Mouse (Mus musculus) hindbrain, embryonic 13.5 days (tissue): ENCODE measurements around the gene Arntl. TPM values are rescaled to one million over a fixed set of nuclear protein-coding genes. Genes with fewer than 3 reads are reported as not detected.

Experiments
- ATAC-seq: fragments of 200-750 bp; cut with Nextera tagmentation; 2 replicates; pipeline ENCODE4 v1.8.0; 2017; ENCODE audit warnings: moderate TSS enrichment; ENCODE audit not compliant: low FRiP score
- H3K27ac ChIP-seq: fragments of 300-500 bp; sonication (generic); 2 replicates; pipeline ENCODE4 v1.5.1; 2015; ENCODE audit warnings: inconsistent platforms, mild to moderate bottlenecking, moderate library complexity
- H3K27me3 ChIP-seq: fragments of 300-500 bp; sonication (generic); 2 replicates; pipeline ENCODE4 v1.6.1; 2015; ENCODE audit warnings: mild to moderate bottlenecking, inconsistent platforms
- H3K36me3 ChIP-seq: fragments of 300-500 bp; sonication (generic); 2 replicates; pipeline ENCODE4 v1.6.1; 2015; ENCODE audit warnings: mild to moderate bottlenecking, inconsistent platforms
- H3K4me1 ChIP-seq: fragments of 300-500 bp; sonication (generic); replicated peaks from 2 replicates; pipeline ENCODE4 v1.6.1; 2015; ENCODE audit warnings: inconsistent platforms
- H3K4me2 ChIP-seq: fragments of 300-500 bp; sonication (generic); 2 replicates; pipeline ENCODE4 v1.6.1; 2015; ENCODE audit warnings: inconsistent platforms, mild to moderate bottlenecking, moderate library complexity
- H3K4me3 ChIP-seq: fragments of 300-500 bp; sonication (generic); 2 replicates; pipeline ENCODE4 v1.5.1; 2015; ENCODE audit warnings: mild to moderate bottlenecking, inconsistent platforms
- H3K9ac ChIP-seq: fragments of 300-500 bp; sonication (generic); 2 replicates; pipeline ENCODE4 v1.6.1; 2015; ENCODE audit warnings: mild to moderate bottlenecking, inconsistent platforms
- H3K9me3 ChIP-seq: fragments of 300-500 bp; sonication (generic); 2 replicates; pipeline ENCODE4 v1.6.1; 2016; ENCODE audit warnings: inconsistent platforms
- WGBS: fragments of 180-500 bp; shearing (Covaris S2); methylation state at CpG from one replicate; pipeline ENCODE4 v1.1.7; 2015; 5-methylcytosine and 5-hydroxymethylcytosine counted together
- polyA plus RNA-seq: library from polyadenylated mRNA; unstranded; fragments of >200 nt; fragmentation: Nextera tagmentation; extraction: Ambion mirVana; gene quantifications from 2 replicates; pipeline ENCODE4 v1.2.1, GENCODE M21; 2015

The Arntl gene
- 11.5 and 13.2 TPM in 2 replicates for polyA plus RNA-seq

DNA sequence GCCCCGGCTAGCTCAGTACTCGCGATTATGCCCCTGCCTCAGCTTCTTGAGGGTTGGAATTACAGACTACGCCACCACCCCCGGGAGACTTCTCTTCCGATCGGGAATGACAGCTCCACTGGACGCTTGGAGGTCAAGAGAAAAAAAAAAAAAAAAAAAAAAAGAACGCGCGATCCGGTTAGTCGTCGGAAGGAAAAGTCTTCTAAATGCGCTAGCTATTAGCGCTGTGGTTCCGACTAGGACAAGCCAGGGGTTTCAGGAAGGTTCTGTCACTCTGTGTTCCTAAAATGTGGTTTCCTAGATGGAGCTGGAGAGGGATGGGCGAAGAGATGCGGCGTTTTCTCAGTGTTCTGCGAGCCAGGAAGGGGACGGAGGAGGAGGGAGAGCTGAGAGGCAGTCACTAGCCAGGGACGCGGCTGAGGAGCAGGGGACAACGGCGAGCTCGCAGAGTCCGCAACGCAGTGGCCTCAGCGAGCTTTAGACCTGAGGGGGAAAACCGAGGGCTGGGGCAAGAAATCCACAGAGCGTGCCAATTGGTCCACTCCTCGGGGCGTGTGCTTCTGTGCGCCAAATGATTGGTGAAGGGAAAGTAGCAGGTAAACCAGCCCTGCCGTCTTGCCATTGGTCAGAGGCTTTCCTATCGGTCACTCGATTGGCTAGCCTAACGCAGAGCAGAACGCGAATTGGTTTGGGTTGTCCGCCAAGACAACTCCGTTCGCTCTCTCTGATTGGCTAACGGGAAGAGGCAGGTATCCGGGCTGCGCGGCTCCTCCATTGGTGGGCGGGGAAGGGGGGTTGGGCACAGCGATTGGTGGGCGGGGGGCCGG is at the start of gene Arntl:
Gene Arntl (plus strand): TSS at position 822 of the 827 bp plus-strand sequence.
- H3K9me3 ChIP-seq = no peaks in the 10 kb centered on the region
- no peaks in the 10 kb centered on the region for H3K36me3 ChIP-seq
- H3K27ac ChIP-seq = peak within 1 kb of the TSS; percentile 89
- H3K27me3 ChIP-seq = peaks cover 72% of the 10 kb centered on the region
- H3K4me1 ChIP-seq = peaks cover 28% of the 10 kb centered on the region
- peak; percentile 98 for ATAC-seq
- peak within 1 kb of the TSS; percentile 83 for H3K9ac ChIP-seq
- under 1% methylated on average over 52 of the region's 52 CpGs for WGBS
- peak within 1 kb of the TSS; percentile 85 for H3K4me3 ChIP-seq
- peak within 1 kb of the TSS; percentile 79 for H3K4me2 ChIP-seq

DNA sequence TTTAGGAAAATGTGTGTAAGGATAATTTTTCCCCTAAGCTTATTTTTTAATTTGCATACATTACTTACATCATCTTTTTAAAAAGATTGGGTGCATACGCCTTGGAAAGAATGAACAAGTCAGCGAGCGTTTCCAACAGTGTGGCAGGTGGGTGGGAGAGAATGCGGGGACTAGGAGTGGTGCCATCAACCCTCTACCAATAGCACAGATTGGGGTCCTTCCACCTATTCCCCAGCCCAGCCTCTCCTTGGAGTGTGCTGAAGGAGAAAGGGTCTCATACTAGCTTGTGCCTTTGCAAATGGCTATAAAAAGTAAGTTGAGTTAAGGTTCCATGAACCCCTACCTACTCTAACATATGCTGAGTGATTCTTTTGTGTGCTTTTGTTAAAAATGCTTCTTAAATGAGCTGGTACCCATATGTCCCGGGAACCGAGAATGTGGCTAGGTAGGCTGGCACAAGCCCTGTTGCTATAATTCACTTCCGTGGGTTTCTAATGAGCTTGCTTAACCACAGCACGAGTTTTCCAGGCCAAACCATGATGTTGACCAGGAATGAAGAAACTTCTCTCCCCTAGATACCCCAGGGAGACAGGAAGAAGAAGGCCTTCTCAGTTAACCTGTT is 46.1 kb upstream of the Arntl start:
- no peak for ATAC-seq
- no peak overlapping the region for H3K4me3 ChIP-seq
- WGBS = 89% methylated on average over 8 of the region's 8 CpGs
- H3K9ac ChIP-seq = no peak overlapping the region
- peaks cover 12% of the 10 kb centered on the region for H3K4me1 ChIP-seq
- H3K36me3 ChIP-seq = no peaks in the 10 kb centered on the region
- H3K4me2 ChIP-seq = no peak overlapping the region
- H3K27me3 ChIP-seq = no peaks in the 10 kb centered on the region
- H3K9me3 ChIP-seq = no peaks in the 10 kb centered on the region
- no peak overlapping the region for H3K27ac ChIP-seq

- WGBS = 67% methylated on average over 4 of the region's 4 CpGs
- Histone ChIP-seq H3K4me3 (no peak overlapping the region), H3K4me2 (no peak overlapping the region), H3K27ac (no peak overlapping the region), H3K9ac (no peak overlapping the region), H3K27me3 (no peaks in the 10 kb centered on the region), H3K9me3 (no peaks in the 10 kb centered on the region), H3K4me1 (no peaks in the 10 kb centered on the region), H3K36me3 (no peaks in the 10 kb centered on the region)
- ATAC-seq = no peak
Measured at GRCm38 (mm10) chr7:113164719-113165118, 42.5 kb upstream of the Arntl start.

GRCm38 (mm10) chr7:113167092-113167491 is 40.2 kb upstream of the Arntl start:
- Histone ChIP-seq H3K4me3 (no peak overlapping the region), H3K9me3 (no peaks in the 10 kb centered on the region), H3K9ac (no peak overlapping the region), H3K36me3 (no peaks in the 10 kb centered on the region), H3K27ac (no peak overlapping the region), H3K27me3 (no peaks in the 10 kb centered on the region), H3K4me2 (no peak overlapping the region), H3K4me1 (no peaks in the 10 kb centered on the region)
- no peak for ATAC-seq
- WGBS = 49% methylated on average over 8 of the region's 8 CpGs

DNA sequence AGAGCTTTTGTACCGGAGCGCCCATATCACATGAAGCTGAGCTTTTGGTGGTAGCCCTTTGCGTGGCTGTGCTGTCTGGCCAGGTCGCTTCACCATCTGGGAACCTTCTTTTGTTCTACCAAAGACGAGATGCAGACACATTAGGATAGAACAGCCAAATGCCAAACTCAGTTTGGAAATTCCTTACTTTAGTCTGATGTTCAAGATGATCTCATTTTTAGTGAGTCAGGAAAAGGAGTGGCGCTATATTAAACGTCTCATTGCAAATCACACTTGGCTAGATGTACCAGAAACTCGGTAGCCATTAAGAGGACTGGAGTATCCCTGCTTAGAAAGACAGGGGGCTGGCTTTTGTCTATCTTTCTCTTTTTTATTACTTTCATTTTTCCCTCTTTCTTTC is 38.7 kb upstream of the Arntl start:
- no peak overlapping the region for H3K27ac ChIP-seq
- no peak overlapping the region for H3K9ac ChIP-seq
- ATAC-seq = no peak
- no peaks in the 10 kb centered on the region for H3K36me3 ChIP-seq
- H3K4me1 ChIP-seq = no peaks in the 10 kb centered on the region
- H3K9me3 ChIP-seq = no peaks in the 10 kb centered on the region
- no peak overlapping the region for H3K4me2 ChIP-seq
- 90% methylated on average over 8 of the region's 8 CpGs for WGBS
- no peak overlapping the region for H3K4me3 ChIP-seq
- H3K27me3 ChIP-seq = no peaks in the 10 kb centered on the region

- 82% methylated on average over 2 of the region's 2 CpGs for WGBS
- Histone ChIP-seq H3K4me3 (no peak overlapping the region), H3K36me3 (no peaks in the 10 kb centered on the region), H3K9ac (no peak overlapping the region), H3K27me3 (no peaks in the 10 kb centered on the region), H3K27ac (no peak overlapping the region), H3K4me2 (no peak overlapping the region), H3K9me3 (no peaks in the 10 kb centered on the region), H3K4me1 (no peaks in the 10 kb centered on the region)
- ATAC-seq = no peak
Measured at GRCm38 (mm10) chr7:113172425-113172824, 34.8 kb upstream of the Arntl start.

DNA sequence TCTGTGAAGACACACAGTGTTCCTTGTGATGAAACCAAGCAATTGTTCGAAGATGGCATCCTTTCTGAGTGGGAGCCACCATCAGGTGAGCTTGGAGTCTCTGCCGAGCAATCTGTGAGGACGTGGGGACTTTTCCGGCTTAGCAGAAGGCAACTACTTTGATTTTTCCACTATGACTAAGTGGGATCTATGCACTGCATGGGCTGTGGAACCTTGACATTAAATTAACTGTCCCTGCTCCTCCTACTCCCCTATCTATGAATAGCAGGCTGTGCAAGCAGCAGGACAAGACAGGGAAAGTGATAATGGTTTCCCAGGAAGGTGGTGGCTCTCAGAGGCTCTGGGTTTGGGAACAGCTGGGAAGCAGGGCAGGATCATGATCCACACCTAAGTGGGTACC is 31.8 kb upstream of the Arntl start:
- no peak overlapping the region for H3K4me3 ChIP-seq
- no peak overlapping the region for H3K4me2 ChIP-seq
- no peak overlapping the region for H3K9ac ChIP-seq
- ATAC-seq = no peak
- no peaks in the 10 kb centered on the region for H3K4me1 ChIP-seq
- H3K27me3 ChIP-seq = no peaks in the 10 kb centered on the region
- H3K27ac ChIP-seq = no peak overlapping the region
- no peaks in the 10 kb centered on the region for H3K36me3 ChIP-seq
- no peaks in the 10 kb centered on the region for H3K9me3 ChIP-seq
- WGBS = 90% methylated on average over 4 of the region's 4 CpGs

GRCm38 (mm10) chr7:113178073-113178472 is 29.2 kb upstream of the Arntl start:
- Histone ChIP-seq H3K27me3 (no peaks in the 10 kb centered on the region), H3K27ac (no peak overlapping the region), H3K9me3 (no peaks in the 10 kb centered on the region), H3K9ac (no peak overlapping the region), H3K4me2 (no peak overlapping the region), H3K36me3 (no peaks in the 10 kb centered on the region), H3K4me1 (no peaks in the 10 kb centered on the region), H3K4me3 (no peak overlapping the region)
- 90% methylated on average over 6 of the region's 6 CpGs for WGBS
- no peak for ATAC-seq

DNA sequence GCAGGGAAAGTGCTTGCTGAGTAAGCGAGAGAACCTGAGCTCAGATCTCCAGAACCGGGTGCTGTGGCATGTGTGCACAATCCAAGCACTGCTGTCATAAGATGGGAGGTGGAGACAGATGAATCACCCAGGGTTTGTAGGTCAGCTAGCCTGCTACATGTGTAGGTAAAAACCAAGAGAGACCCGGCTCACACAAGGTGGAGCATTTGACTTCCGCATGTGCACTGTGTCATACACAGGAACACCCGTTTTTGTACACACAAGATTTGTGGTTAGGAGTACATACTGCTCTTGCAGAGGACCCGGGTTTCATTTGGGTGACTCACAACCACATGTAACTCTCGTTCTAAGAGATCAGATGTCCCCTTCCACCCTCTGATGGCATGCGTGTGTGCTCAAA is 23.5 kb upstream of the Arntl start:
- Histone ChIP-seq H3K9ac (no peak overlapping the region), H3K9me3 (no peaks in the 10 kb centered on the region), H3K4me2 (no peak overlapping the region), H3K27ac (no peak overlapping the region), H3K4me1 (peaks cover 4% of the 10 kb centered on the region; the same call in 1 of the 2 replicates), H3K36me3 (no peaks in the 10 kb centered on the region), H3K4me3 (no peak overlapping the region), H3K27me3 (no peaks in the 10 kb centered on the region)
- WGBS = 93% methylated on average over 8 of the region's 8 CpGs
- ATAC-seq = no peak

DNA sequence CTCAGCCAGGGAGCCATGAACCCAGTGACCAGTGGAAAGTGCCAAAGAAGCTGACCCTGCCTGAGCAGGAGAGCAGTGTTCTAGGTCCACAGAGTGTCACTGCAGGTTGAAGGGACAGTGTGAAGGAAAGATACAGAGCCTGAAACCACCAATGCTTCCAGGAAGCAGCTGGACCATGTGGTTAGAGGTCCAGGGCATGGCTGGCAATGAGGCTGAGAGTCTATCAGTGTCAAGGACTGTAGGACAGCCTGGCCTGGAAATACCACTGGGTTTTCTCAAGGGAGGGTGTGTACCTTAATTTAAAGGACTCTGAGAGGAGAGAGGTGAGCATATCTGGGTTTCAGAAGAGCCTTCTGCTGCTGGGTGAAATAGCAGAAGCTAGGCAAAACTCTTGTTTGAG is 22.2 kb upstream of the Arntl start:
- Histone ChIP-seq H3K36me3 (no peaks in the 10 kb centered on the region), H3K4me1 (peaks cover 4% of the 10 kb centered on the region; the same call in 1 of the 2 replicates), H3K27me3 (no peaks in the 10 kb centered on the region), H3K4me3 (no peak overlapping the region), H3K9me3 (no peaks in the 10 kb centered on the region), H3K4me2 (no peak overlapping the region), H3K9ac (no peak overlapping the region), H3K27ac (no peak overlapping the region)
- no peak for ATAC-seq

DNA sequence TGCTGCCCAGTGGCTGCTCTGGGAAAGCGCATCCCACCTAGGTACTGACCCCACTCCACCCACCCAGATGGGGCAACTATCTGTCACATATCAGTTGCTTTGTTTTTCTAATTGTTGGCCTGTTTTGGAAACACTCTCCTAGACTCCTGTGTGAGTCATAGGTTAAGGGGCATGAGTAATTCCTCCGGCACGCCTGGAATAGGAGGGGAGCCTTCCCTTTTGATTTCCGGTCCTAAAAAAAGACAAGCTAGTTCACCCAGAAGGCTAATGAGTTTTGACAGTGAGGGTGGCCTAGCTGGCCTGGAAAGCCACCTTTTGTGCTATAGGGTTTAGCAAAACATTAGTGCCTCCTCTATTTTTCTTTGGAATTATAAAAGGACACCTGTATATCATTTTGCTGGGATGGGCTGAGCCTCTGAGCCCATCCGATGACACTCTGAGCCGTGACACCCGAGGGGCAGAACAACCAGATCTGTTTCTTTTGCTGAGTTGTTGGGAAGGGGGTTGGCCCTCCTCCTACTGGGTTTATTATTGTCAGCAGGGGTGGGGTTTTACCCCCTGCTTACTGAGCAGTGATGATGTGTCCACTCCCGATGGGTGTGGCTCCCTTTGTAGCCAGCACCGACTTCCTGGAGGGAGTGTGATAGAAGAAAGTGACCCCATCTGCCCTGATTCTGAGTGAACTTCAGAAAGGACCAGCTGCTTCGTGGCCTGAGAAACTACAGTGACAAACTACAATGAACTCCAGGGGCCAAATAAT is 21.0 kb upstream of the Arntl start:
- no peaks in the 10 kb centered on the region for H3K27me3 ChIP-seq
- no peak overlapping the region for H3K27ac ChIP-seq
- no peak overlapping the region for H3K9ac ChIP-seq
- H3K4me1 ChIP-seq = peaks cover 4% of the 10 kb centered on the region; the same call in 1 of the 2 replicates
- H3K9me3 ChIP-seq = peaks cover 4% of the 10 kb centered on the region; the same call in 1 of the 2 replicates
- H3K36me3 ChIP-seq = no peaks in the 10 kb centered on the region
- no peak overlapping the region for H3K4me3 ChIP-seq
- ATAC-seq = no peak
- WGBS = 67% methylated on average over 10 of the region's 10 CpGs
- no peak overlapping the region for H3K4me2 ChIP-seq

GRCm38 (mm10) chr7:113188091-113188490 is 19.2 kb upstream of the Arntl start:
- Histone ChIP-seq H3K27me3 (no peaks in the 10 kb centered on the region), H3K9ac (no peak overlapping the region), H3K9me3 (peaks cover 4% of the 10 kb centered on the region; the same call in 1 of the 2 replicates), H3K4me1 (peaks cover 4% of the 10 kb centered on the region; the same call in 1 of the 2 replicates), H3K36me3 (no peaks in the 10 kb centered on the region), H3K4me2 (no peak overlapping the region), H3K27ac (no peak overlapping the region), H3K4me3 (no peak overlapping the region)
- ATAC-seq = no peak
- 51% methylated on average over 2 of the region's 2 CpGs for WGBS
